Mouse (Mus musculus): ENCODE data around the gene Olfr101. TPM values are rescaled to one million over a fixed set of nuclear protein-coding genes. Genes with fewer than 3 reads are reported as not detected.
A peak's percentile ranks its signal among the peaks of the same experiment; 100 is the strongest.

Gene Olfr101
- total RNA-seq (2021): not detected
- long read RNA-seq, experiment 1: 0 reads
- long read RNA-seq, experiment 2: 0 reads

DNA sequence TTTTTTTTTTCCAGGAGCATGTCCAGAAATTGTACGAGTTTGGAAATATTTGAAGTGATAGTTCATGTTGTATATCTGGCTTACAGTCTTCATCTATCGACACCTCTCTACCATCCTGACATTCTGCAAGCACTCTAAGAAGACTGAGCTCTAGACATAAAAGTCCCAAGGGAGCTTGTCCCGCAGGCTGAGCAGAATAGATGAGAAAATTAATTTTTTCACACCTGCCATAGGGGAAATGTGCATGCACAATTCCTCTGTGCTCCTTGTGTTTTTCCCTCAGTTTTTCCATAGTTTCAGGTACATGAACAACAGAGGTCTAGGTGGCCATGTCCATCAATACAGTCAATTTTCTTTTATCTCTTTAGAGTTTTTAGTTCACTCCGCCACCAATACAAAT lies at the start of gene Olfr101:
Olfr101 (minus strand) TSS at position 101 of the 400 bp plus-strand sequence.
- intact Hi-C loops (cut with DNase I; ENCODE audit: low total_unique reads): no loop called here
- no peak for DNase-seq

DNA sequence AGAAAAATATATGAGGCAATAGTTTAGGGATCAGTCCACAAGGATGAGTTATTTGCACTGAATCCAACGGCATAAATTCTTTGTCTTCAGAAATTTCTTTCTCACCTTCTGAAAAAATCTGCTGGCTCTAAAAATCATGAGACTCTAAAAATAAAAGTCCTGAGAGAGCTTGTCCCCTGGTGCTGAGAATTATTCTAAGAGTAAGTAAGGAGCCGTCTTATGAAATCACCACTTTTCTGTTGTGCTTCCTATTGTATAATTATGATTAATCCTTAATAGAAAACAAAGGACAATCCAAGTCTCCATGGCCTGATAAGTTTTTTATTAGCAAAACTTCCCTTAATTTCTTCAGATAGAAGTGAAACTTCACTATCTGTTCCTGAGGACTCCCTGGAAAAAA lies 35.5 kb upstream of the Olfr101 start, which contains the start of gene Olfr103:
Olfr103 (minus strand) TSS at position 101 of the 400 bp plus-strand sequence.
- no peak for DNase-seq
- intact Hi-C loops (cut with DNase I; ENCODE audit: low total_unique reads): no loop called here

DNA sequence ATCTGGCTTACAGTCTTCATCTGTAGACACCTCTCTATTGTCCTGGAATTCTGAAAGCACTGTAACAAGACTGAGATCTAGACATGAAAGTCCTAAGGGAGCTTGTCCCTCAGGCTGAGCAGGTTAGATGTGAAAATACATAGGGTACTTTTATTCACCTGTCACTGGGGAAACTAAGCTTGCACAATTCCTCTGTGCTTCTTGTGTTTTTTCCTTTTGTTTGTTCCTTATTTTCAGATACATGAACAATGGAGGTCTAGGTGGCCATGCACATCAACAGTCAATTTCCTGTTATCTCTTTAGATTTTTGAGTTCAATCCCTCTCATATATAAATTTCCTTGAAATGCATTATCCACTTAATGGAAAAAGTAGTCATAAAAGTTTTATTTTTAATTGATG lies 12.8 kb upstream of the Olfr101 start, which contains the start of gene Olfr102:
Olfr102 (minus strand) TSS at position 101 of the 400 bp plus-strand sequence.
- intact Hi-C loops (cut with DNase I; ENCODE audit: low total_unique reads): no loop called here
- no peak for DNase-seq

DNA sequence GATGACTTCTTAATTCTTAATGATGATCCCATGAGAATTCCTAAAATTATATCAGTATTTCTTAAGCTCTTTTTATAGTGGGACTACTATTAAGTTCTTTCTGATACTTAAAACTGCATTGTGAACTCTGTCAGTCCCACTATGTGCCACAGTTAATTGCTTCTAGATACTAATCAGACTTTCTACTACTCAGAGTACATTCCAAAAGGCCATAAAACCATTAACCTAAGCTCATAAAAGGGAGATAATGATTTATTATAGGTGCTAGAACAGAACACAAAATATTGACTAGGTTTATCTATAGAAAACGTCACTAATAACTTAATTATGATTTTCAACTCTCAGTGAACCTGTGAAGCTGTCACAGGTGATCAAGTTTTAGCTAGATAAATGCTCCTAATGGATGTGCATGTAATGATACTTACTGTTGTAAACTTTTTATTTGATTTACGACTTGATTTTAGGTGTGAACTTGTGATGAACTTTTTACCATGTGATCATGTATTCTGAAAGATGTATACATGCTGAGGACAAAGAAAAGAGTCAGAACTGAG lies 6.1 kb upstream of the Olfr101 start:
- DNase-seq: no peak
- intact Hi-C loops (cut with DNase I; ENCODE audit: low total_unique reads): no loop called here

DNA sequence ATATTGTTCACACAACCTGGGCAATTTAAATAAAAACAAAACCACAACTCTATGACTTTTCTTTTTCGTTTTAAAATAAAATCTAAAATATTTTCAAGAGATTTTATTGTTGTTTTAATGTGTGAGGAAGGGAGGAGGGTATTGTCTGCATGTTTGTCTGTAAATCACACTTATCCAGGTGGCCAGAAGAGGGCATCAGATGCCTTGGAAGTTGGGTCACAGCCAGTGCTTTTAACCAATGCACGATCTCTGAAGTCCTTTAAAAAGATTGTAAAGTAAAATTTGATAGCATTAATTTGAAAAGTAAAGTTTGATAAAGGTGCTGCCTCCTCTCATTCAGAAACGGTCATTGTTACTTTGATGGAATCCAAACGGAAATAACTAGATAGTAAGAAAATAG lies 4.4 kb upstream of the Olfr101 start:
- DNase-seq: no peak

DNA sequence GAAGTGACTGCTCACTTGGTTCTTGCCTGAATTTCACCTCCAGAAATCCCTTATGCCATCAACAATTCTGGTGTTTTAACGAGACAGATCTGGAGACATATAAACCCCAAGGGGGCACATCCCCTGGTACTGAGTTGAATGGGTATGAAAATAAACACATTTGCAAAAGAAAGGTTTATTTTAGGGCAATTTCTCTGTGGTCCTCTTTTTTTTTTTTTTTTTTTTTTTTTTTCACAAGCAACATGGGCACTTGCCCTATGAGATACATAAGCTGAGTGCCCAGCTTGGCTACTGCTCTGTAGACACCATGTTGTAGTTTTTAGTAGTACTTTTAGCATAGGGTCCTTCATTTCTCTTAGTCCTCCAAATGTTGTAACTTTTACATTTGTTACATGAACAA lies 20.8 kb downstream of the Olfr101 start, which contains the start of gene Olfr99:
Olfr99 (minus strand) TSS at position 101 of the 400 bp plus-strand sequence.
- no peak for DNase-seq
- intact Hi-C loops (cut with DNase I; ENCODE audit: low total_unique reads): no loop called here

More for the DNA sequence above, 4.4 kb upstream of the Olfr101 start:
- intact Hi-C loops (cut with DNase I; ENCODE audit: low total_unique reads): no loop called here

DNA sequence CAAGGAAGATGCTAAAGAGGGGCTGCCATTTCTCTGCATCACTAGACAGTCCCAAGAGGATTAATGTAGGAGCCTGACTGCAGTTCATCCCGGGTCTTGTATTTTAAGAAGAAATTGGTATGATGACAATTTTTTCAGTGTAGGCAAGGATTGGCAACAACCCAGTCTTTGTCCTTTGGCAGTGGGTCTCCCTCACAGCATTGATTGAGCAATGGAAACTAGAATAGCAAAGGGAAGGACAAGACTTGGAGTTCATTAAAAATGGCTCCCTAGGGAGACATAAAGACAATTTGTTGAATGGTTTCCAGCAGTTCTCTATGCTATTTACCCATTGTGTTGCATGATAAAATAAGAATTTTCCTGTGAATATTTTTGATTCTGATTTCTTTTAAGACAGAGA lies 23.8 kb downstream of the Olfr101 start:
- intact Hi-C loops (cut with DNase I; ENCODE audit: low total_unique reads): no loop called here
- peak; percentile 9 for DNase-seq

DNA sequence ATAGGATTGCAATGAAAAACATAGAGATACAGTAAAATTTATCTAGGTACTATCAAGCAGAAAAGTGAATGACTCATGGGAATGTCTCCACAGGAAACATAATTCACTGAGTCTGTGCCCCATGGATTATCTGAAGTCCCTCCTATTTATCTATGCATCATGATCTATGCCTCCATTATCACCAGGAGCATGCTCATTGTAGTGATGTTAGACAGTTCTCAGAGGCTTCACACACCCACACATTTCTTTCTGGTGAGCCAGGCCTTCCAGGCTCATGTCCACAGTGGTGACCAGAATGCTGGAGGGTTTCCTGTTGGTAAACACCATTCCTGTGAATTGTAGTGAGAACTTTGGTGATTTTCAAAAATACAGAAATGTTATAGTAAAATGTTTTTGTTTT lies 27.5 kb downstream of the Olfr101 start:
- DNase-seq: no peak
- intact Hi-C loops (cut with DNase I; ENCODE audit: low total_unique reads): no loop called here

DNA sequence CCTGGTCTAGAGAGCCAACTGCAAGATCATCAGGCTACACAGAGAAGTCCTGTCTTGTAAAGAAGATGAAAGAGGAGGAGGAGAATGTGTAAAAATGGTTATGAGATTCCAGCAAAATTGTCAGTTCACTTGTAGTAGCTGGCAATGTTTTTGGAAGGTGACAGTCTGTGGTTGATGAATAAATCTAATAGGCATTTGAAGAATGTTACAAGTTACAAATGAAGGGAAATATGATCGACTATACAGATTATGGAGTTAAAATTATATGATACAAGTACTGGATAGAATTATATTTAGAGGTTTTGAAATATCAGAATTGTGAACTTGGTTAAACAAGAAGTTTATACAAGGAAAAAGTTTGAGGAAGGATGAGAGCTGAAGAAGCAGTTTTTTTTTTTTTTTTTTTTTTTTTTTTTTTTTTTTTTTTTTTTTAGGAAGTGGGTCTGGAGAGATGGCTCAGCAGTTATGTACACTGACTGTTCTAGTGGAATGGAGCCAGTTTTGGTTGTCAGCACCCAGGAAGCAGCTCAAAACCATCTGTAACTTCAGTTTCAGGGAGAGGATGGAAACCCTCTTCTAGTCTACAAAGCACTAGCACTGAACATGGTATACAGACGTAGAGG lies 28.4 kb downstream of the Olfr101 start:
- DNase-seq: no peak
- intact Hi-C loops (cut with DNase I; ENCODE audit: low total_unique reads): no loop called here

DNA sequence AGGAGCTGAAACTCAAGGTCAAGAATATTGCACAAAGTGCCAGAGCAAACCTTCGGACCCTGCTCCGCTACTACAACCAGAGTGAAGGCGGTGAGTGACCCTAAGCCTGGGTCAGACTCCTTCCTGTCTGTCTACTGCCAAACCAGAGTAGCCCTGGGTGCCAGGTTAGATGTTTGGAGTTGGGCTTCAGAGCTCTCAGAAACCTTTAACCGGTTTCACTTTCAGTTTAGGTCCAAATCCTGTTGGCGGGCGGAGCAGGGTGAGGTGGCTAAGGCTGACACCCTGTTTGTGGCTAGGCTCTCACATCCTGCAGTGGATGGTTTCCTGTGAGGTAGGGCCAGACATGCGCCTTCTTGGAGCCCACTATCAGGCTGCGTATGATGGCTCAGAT lies 33.4 kb downstream of the Olfr101 start:
- intact Hi-C loops (cut with DNase I; ENCODE audit: low total_unique reads): no loop called here
- DNase-seq: peak; percentile 32

DNA sequence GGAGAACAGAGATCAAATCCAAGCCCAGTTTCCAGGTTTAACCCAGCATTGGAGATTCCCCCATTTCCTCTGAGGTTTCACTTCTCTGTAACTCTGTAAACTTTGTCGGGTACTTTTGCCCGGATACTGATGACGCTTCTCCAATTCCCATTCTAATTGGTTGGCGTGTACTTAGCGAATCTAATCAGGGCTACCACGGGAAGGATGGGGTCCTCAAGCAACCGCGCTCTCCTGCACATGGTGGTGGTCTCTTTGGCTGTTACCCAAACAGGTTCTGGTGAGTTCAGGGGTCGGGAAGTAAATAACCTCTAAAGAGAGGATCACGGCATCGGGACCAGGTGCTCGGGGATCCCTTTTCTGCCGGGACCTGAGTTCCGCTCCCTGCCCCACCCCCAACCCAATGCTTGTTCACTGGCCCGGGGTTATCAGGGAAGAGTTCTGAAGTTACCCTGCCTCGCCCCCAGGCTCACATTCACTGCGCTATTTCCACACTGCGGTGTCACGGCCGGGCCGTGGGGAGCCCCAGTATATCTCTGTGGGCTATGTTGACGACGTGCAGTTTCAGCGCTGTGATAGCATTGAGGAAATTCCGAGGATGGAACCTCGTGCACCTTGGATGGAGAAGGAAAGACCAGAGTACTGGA lies 33.9 kb downstream of the Olfr101 start, which contains the start of gene H2-M3:
H2-M3 (plus strand) TSS at position 163 of the 644 bp plus-strand sequence.
- DNase-seq: peak; percentile 75
- intact Hi-C loops (cut with DNase I; ENCODE audit: low total_unique reads): no loop called here

DNA sequence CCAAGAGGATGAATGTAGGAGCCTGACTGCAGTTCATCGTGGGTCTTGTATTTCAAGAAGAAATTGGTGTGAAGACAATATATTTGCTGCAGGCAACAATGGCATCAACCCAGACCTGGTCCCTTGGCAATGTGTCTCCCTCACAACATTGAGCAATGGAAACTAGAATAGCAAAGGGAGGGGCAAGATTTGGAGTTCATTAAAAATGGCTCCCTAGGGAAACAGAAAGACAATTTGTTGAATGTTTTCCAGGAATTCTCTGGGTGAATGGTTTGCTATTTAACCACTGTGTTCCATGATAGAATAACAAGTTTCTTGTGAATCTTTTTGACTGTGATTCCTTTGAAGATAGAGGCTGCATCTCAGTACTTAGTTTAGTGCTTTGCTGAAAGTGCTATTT lies 40.5 kb downstream of the Olfr101 start, which contains the start of gene Olfr98:
Olfr98 (minus strand) TSS at position 124 of the 400 bp plus-strand sequence.
- DNase-seq: no peak

DNA sequence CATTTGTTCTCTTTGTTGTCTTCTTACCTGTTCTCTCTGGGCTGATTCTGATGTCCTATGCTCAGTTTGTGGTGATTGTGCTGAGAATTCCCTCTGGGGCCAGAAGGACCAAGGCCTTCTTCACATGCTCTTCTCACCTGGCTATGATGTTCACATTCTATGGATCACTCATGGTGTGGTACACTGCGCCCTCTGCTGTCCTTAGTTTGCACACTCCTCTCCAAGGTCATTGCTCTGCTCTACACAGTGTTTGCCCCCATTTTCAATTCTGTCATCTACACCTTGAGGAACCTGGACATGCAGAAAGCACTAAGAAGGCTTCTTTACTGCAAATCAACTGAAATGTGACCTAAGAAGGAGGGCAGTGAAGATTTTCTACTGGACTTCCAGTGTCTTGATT lies 53.6 kb downstream of the Olfr101 start:
- intact Hi-C loops (cut with DNase I; ENCODE audit: low total_unique reads): no loop called here
- DNase-seq: no peak

More for the DNA sequence above, 40.5 kb downstream of the Olfr101 start, which contains the start of gene Olfr98:
- intact Hi-C loops (cut with DNase I; ENCODE audit: low total_unique reads): no loop called here

DNA sequence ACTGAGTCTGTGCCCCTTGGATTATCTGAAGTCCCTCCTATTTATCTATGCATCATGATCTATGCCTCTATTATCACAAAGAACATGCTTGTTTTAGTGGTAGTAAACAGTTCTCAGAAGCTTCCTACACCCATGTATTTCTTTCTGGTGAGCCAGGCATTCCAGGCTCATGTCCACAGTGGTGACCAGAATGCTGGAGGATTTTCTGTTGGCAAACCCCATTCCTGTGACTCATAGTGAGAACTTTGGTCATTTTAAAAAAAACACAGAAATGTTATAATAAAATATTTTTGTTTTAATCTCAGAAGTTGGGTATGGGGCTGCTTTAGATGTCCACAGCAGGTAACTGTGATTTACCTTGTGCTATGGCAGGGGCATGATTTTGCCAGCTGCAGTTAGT lies 54.7 kb downstream of the Olfr101 start:
- intact Hi-C loops (cut with DNase I; ENCODE audit: low total_unique reads): no loop called here
- no peak for DNase-seq

Other genes with a start within 250 kb of the Olfr101 start
- gene Olfr90, start 215.8 kb downstream of the Olfr101 start, total RNA-seq (2021): not detected
- not detected for gene Olfr91, start 206.0 kb downstream of the Olfr101 start, total RNA-seq (2021)
- not detected for gene Olfr92, start 184.2 kb downstream of the Olfr101 start, total RNA-seq (2021)
- gene Olfr93, start 142.8 kb downstream of the Olfr101 start, total RNA-seq (2021): not detected
- gene Ubd, start 110.4 kb downstream of the Olfr101 start, total RNA-seq (2021): not detected
- not detected for gene Olfr94, start 103.3 kb downstream of the Olfr101 start, total RNA-seq (2021)
- not detected for gene Olfr95, start 91.2 kb downstream of the Olfr101 start, total RNA-seq (2021)
- gene Olfr96, start 84.2 kb downstream of the Olfr101 start, total RNA-seq (2021): not detected
- not detected for gene Olfr97, start 67.0 kb downstream of the Olfr101 start, total RNA-seq (2021)
- not detected for gene Olfr98, start 40.6 kb downstream of the Olfr101 start, total RNA-seq (2021)
- 1 to 10 TPM; 1.3 to 1.6 TPM for gene H2-M3, start 34.1 kb downstream of the Olfr101 start, total RNA-seq (2021)
- gene Olfr99, start 20.9 kb downstream of the Olfr101 start, total RNA-seq (2021): not detected
- not detected for gene Olfr102, start 12.7 kb upstream of the Olfr101 start, total RNA-seq (2021)
- not detected for gene Olfr103, start 35.4 kb upstream of the Olfr101 start, total RNA-seq (2021)
- gene Olfr104-ps, start 55.3 kb upstream of the Olfr101 start, total RNA-seq (2021): not detected
- not detected for gene Olfr105-ps, start 74.7 kb upstream of the Olfr101 start, total RNA-seq (2021)
- not detected for gene Olfr106-ps, start 86.1 kb upstream of the Olfr101 start, total RNA-seq (2021)
- gene Olfr107, start 94.9 kb upstream of the Olfr101 start, total RNA-seq (2021): not detected
- gene Olfr108, start 141.2 kb upstream of the Olfr101 start, total RNA-seq (2021): not detected
- gene Olfr109, start 154.6 kb upstream of the Olfr101 start, total RNA-seq (2021): not detected
- gene H2-M2, start 179.2 kb upstream of the Olfr101 start, total RNA-seq (2021): not detected
- not detected for gene Olfr110, start 188.2 kb upstream of the Olfr101 start, total RNA-seq (2021)
- gene Olfr111, start 203.7 kb upstream of the Olfr101 start, total RNA-seq (2021): not detected

All from gastrocnemius, postnatal 14 days (tissue).